Mouse (Mus musculus): ENCODE measurements around the gene Gata2.
"Not testable (repeated sequence)": the region's sequence is repeated elsewhere in the genome, so short reads cannot be mapped to it uniquely, and the experiment has no call there.

The Gata2 gene

DNA sequence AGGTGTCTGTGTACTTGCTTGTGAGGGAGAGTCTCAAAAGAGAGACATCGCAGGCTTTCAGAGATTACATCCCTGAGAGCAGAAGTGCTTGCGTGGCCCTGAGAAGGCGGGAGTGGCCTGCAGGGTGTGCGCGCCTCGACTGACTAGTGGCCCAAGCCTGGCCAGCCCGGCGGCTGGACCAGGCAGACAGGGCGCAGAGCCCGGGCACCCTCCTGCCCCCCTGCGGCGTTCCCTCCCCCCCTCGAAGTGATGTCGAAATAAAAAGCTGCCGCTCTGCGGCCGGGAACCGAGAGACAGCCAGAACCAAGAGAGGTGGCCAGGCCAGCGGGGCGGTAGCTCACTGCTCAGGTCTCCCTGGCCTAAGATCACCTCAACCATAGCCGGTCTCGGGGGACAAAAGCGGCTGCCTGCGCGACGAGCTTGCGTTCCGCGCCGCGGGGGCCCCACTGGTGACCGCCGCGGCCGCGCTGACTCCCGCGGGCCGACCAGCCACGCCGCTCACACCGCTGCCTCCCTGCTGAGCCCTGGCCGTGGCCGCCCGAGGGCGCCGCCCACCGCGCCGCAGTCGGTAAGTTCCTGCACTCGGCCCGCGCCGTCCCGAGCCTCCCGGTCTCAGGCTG, at the start of gene Gata2:
TSS of gene Gata2 (plus strand) at position 459 of the 620 bp plus-strand sequence.
- no peak for ATAC-seq (ENCODE audit: low TSS enrichment)

GRCm38 (mm10) chr6:88145793-88146192, 47.9 kb upstream of the Gata2 start:
- no peak for ATAC-seq (ENCODE audit: low TSS enrichment)

DNA sequence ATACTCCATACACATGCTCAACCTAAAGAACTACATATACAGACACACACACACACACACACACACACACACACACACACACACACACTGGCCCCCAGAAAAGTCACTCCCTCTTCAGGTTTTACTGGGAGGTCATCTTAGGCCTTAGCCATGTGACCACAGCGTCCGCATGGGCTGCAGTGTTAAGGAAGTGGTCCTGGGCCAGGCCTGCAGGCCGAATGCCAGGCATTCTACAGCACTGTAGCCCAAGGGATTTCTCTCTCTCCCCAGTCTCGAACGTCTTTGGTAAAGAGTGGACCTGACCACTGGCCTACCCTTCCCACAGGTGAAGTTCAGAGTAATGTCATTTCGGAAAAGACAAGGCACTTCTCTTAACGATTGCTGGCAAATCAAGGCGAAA, 47.1 kb upstream of the Gata2 start:
- ATAC-seq (ENCODE audit: low TSS enrichment) = no peak

DNA sequence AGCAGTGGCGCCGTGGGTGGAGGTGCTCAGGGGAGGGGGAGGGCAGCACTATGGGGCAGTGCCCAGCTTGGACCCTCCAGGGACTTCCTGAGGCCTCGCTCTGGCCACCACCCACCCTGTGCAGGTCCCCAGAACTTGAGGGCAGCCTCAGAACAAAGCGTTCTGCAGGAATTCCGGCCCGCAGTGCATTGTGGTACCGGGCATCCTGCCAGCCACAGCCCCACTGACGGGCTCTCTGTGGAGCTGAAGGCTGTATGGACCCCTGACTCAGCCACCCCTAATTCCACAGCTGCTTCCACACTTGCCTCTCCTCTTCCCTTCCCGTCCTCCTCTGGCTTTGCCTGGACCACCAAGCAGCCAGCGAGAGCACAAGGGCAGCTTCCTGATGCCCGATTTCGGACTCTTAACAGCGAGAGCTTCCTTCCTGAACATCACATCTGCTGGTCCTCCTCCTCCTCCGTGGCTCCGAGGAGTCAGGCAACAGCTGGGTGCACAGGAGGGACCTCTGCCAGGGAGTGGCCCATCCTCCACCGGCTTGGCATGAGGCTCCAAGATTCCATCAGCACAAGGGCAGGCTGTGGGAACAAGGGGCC, 46.2 kb upstream of the Gata2 start:
- ATAC-seq (ENCODE audit: low TSS enrichment) = no peak

GRCm38 (mm10) chr6:88151335-88151734, 42.4 kb upstream of the Gata2 start:
- no peak for ATAC-seq (ENCODE audit: low TSS enrichment)

GRCm38 (mm10) chr6:88152127-88152705, 41.5 kb upstream of the Gata2 start:
- ATAC-seq (ENCODE audit: low TSS enrichment) = no peak

DNA sequence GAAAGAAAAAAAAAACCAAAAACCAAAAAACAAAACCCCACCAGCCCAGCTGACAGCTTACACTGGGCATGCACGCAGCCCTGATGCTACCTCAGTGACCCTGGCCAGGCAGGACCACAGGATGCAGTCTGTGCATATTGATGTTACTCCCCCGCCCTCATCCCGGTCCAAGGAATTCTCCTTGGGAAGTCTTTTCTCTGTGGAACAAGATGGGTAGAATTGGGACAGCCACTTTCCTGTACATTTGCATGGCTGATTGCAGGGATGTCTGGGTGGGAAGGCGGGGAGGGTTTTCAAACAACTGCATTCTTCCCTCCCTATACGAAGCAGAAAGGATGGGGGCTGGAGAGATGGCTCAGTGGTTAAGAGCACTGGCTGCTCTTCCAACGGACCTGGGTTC, 40.7 kb upstream of the Gata2 start:
- no peak for ATAC-seq (ENCODE audit: low TSS enrichment)

DNA sequence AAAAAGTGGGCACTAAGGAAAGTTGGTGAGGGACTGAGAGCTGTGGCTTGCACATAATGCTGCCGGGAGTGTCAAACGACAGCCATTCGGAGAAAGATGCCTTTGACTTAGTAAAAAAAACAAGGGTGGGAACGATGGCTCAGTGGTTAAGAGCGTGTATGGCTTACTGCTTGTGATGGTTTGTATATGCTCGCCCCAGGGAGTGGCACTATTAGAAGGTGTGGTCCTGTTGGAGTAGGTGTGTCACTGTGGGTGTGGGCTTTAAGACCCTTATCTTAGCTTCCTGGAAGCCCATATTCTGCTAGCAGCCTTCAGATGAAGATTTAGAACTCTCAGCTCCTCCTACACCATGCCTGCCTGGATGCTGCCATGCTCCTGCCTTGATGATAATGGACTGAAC, 38.1 kb upstream of the Gata2 start:
- not testable (repeated sequence) for ATAC-seq (ENCODE audit: low TSS enrichment)

GRCm38 (mm10) chr6:88158790-88159189, 34.9 kb upstream of the Gata2 start:
- ATAC-seq (ENCODE audit: low TSS enrichment) = peak; percentile 90

- ATAC-seq (ENCODE audit: low TSS enrichment) = no peak
These were observed 27.6 kb upstream of the Gata2 start for GRCm38 (mm10) chr6:88166054-88166453.

DNA sequence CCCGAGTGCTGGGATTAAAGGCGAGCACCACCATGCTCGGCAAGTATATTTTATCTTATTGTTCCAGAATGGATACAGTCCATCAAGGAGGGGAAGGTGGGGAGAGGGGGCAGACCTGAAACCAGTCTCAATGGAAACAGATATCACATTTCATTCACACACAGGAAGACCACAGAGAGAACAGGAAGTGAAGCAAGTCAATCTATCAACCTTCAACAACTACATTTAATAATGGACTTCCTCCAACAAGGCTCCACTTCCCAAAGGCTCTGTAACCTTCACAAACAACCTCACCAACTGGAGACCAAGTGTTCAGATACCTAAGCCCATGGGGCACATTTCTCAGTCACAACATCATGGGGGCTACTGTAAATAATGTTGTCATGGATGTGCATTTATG, 19.5 kb upstream of the Gata2 start:
- no peak for ATAC-seq (ENCODE audit: low TSS enrichment)

GRCm38 (mm10) chr6:88174676-88175075, 19.0 kb upstream of the Gata2 start:
- no peak for ATAC-seq (ENCODE audit: low TSS enrichment)

DNA sequence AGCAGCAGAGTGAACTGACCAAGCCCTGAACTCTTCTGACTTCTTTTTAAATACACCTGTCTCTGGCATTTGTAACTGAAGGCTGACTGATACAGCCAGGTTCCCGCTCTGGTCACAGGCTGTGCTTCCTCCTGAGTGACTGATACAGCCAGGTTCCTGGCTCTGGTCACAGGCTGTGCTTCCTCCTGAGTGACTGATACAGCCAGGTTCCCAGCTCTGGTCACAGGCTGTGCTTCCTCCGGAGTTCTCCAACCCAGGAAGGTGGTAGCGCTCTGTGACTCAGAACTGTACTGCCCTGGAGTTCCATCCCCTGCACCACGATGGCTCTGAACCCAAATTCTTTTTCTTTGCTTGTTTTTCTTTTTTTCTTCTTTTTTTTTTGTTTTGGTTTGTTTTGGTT, 9.0 kb upstream of the Gata2 start:
- ATAC-seq (ENCODE audit: low TSS enrichment) = no peak

- ATAC-seq (ENCODE audit: low TSS enrichment) = peak; percentile 85
These were observed 5.5 kb upstream of the Gata2 start for GRCm38 (mm10) chr6:88188148-88188547.

DNA sequence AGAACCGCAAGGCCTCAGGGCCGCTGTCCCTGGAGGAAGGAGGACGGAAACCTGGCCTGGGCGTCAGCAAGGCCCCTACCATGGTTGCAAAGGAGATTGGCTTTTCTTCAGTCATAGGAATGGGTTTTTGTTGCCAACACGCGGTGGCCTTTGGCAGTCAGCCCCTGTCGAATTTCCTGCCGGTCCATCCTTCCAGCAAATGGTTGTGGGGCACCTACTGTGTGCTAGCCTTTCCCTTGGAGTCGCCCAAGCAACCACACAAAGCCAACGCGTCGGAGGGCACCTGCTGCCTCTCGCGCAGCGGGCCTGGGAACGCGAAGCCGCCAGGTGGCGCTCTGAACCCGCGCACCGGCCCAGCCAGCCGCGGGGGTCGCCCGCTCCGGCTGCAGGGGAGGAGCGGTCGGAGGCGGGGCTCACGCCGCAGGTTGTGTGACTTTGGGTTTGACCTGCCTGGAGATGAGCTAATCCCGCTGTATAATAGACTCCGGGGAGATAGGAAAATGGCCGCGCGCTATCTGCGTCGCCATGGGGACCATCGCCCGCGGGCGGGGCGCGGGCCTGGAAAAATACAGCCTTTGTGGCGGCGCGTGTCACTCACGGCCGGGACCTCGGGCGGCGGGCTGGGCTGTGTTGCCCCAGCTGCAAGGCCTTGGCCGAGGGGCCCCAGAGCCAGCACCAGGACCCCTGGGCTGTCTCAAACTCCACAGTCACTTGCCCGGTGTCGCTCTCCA, 4.2 kb upstream of the Gata2 start:
- peak; percentile 56 for ATAC-seq (ENCODE audit: low TSS enrichment)

DNA sequence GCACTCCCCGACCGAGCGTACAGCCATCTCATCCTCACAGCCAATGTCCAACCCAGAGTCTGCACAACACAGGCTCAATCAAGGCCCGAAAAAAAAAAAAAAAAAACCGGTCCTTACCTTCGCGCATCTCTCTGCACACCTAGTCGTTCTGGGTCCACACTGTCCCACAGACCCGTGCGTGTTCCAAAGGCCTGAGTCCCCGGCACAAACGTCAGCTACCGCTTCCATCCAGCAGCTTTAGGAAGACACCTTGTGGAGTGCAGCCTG, 3.7 kb upstream of the Gata2 start:
- no peak for ATAC-seq (ENCODE audit: low TSS enrichment)

GRCm38 (mm10) chr6:88190310-88191023, 3.2 kb upstream of the Gata2 start:
- no peak for ATAC-seq (ENCODE audit: low TSS enrichment)

DNA sequence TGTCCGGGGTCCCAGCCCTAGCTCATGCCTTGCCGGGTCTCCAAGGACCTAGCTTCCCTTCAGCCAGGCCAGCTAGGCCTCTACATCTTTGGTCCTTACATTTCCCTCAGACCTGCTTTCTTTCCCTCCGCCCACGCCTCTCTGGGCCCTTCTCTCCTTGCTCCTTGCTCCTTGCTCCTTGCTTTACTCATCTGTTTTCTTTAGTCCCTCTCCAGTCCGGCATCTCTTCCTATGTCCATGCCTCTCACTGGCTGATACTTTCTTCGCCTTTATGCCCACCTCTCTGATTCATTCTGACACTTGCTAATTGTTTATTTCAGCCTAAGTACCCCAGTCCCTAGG, 2.7 kb upstream of the Gata2 start:
- ATAC-seq (ENCODE audit: low TSS enrichment) = no peak

DNA sequence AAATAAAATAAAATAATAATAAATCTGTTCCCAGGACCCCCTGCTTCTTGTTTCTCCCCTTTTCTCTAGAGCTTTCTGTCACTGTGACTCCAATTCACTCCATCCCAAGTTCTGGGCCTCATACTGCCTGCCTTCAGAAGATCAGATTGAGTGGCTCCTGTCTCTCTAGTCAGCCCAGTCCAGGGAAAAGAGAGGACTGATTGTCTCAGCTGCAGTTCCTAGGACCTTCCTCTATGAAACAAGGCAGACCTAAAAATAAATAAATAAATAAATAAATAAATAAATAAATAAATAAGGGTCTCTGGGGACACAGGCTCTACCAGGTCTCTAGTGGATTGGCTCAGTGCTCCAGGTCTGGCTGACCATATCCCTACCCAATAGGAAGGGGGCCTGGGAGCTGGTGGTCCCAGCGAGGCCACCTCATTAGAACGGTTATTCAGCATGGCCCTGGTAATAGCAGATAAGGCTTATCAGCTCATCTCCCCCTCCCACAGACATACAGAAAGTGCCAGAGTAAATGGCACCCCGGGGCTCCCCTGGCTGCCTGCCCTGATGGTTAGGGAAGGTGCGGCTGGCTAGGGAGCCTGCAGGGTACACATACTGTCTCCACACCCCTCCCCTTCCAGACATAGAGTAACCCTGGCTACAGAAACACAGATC, 2.1 kb upstream of the Gata2 start:
- ATAC-seq (ENCODE audit: low TSS enrichment) = no peak

- ATAC-seq (ENCODE audit: low TSS enrichment) = no peak
These were observed 935 bp upstream of the Gata2 start for GRCm38 (mm10) chr6:88192756-88193155.

DNA sequence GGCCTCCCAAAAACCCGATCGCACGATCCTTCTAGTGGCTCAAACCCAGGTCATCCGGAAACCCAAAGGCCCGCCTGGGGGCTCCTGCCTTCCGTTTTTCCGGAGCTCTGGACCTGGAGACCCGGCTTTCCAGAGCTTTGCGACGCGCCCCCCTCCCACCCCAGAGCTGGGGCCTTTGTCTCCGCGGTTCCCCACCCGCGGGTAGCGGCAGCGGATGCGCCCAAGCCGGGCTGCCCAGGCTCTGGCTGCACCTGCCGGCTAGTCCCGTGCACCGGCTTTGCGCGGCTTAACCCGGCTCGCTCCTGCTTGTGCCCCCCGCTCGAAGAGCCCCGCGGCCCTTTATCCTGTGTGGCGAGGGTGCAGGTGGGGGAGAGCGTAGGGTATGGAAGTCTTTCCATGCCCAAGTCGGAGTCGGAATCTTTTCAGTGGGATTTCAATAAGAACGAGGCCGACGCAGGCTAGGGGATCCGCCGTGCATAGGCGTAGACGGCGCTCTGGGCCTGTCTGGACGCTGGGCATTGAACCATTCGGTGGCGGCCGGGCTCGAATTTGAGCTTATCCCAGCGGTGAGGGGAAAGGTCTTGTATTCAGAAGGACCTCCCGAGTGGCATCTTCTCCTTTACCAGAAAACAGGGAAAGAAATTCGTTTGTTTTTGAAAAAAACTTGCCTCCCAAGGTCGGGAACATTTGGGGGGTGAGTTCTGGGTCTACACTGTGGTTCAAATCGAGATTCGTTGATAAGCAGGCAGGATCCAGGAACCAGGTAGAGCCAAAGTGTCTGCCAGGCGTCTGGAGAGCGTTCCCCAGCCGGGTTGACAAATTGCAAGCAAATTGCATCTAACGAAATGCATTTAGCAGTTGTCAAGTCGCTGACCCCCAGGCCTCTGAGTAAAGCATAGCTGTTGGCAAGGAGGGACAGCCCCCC, 624 bp downstream of the Gata2 start:
- no peak for ATAC-seq (ENCODE audit: low TSS enrichment)

Measured in frontal cortex, adult (tissue).